Mouse (Mus musculus) CH12.LX (cell line): ENCODE measurements at regions not wholly inside any gene's neighbourhood (a gene's known extent, or its start where the extent isn't known, plus 50 kb on each side); places are given as distances from the start of the nearest gene placed in this dataset.

Experiments used
- BHLHE40 ChIP-seq: IDR thresholded peaks from 2 replicates; pipeline ENCODE4 v1.6.1; 2011; ENCODE audit warnings: mild to moderate bottlenecking, low read depth, low read length, improper control_type of control experiment
- CTCF ChIP-seq, 2 experiments: IDR thresholded peaks in 1 of 2; conservative IDR thresholded peaks in 1 of 2; 2 replicates each; pipeline ENCODE4 v1.5.1; 2011 to 2012; ENCODE audit warnings: low read depth in 2 of 2, low read length in 2 of 2, improper control_type of control experiment in 1 of 2, inconsistent platforms in 1 of 2, mild to moderate bottlenecking in 1 of 2, moderate library complexity in 1 of 2
- EP300 ChIP-seq: IDR thresholded peaks from 2 replicates; pipeline ENCODE4 v1.6.1; 2011; ENCODE audit warnings: low read length, improper control_type of control experiment
- HCFC1 ChIP-seq: IDR thresholded peaks from 2 replicates; pipeline ENCODE4 v1.6.1; 2012; ENCODE audit warnings: low read depth, mild to moderate bottlenecking, inconsistent platforms, low read length, improper control_type of control experiment
- MAX ChIP-seq: IDR thresholded peaks from 2 replicates; pipeline ENCODE4 v1.6.1; 2011; ENCODE audit warnings: low read length, improper control_type of control experiment
- MAZ ChIP-seq: IDR thresholded peaks from 2 replicates; pipeline ENCODE4 v1.6.1; 2012; ENCODE audit warnings: low read depth, mild to moderate bottlenecking, inconsistent platforms, low read length, improper control_type of control experiment, moderate library complexity
- MXI1 ChIP-seq: IDR thresholded peaks from 2 replicates; pipeline ENCODE4 v1.6.1; 2011; ENCODE audit warnings: mild to moderate bottlenecking, low read depth, low read length, improper control_type of control experiment
- NELFE ChIP-seq: IDR thresholded peaks from 2 replicates; pipeline ENCODE4 v1.6.1; 2011; ENCODE audit warnings: low read depth, low read length, improper control_type of control experiment
- POLR2A ChIP-seq: IDR thresholded peaks from 2 replicates; pipeline ENCODE4 v1.6.1; 2011; ENCODE audit warnings: low read depth, mild to moderate bottlenecking, improper control_type of control experiment, low read length
- SMC3 ChIP-seq: IDR thresholded peaks from 2 replicates; pipeline ENCODE4 v1.6.1; 2011; ENCODE audit warnings: low read depth, low read length, improper control_type of control experiment
- TCF12 ChIP-seq: IDR thresholded peaks from 2 replicates; pipeline ENCODE4 v1.6.1; 2014; ENCODE audit warnings: low read depth, mild to moderate bottlenecking, inconsistent platforms, low read length, improper control_type of control experiment
- UBTF ChIP-seq: IDR thresholded peaks from 2 replicates; pipeline ENCODE4 v1.6.1; 2012; ENCODE audit warnings: low read depth, mild to moderate bottlenecking, inconsistent platforms, low read length, improper control_type of control experiment, moderate library complexity
- ZKSCAN1 ChIP-seq: IDR thresholded peaks from 2 replicates; pipeline ENCODE4 v1.6.1; 2012; ENCODE audit warnings: low read depth, inconsistent platforms, low read length, improper control_type of control experiment, borderline replicate concordance
- ZNF384 ChIP-seq: IDR thresholded peaks from 2 replicates; pipeline ENCODE4 v1.6.1; 2012; ENCODE audit warnings: low read depth, low read length, improper control_type of control experiment, inconsistent platforms

- TF ChIP-seq HCFC1 (no peak), CTCF (conservative IDR thresholded peaks at IDR 0.05 in 1 of 2, IDR thresholded peaks at IDR 0.05 in 1 of 2; ENCODE audit: low read depth in 2 of 2, low read length in 2 of 2) (peak in 1 of 2 experiments; percentile 36; a peak in 2 of 4 replicates), ZKSCAN1 (no peak), EP300 (no peak), ZNF384 (no peak), TCF12 (no peak), SMC3 (peak; percentile 12; the same call in 1 of the 2 replicates), POLR2A (no peak), UBTF (no peak), MAX (no peak), NELFE (no peak), MXI1 (no peak), BHLHE40 (no peak), MAZ (no peak)
Measured at GRCm38 (mm10) chr3:57912650-57913343, 64.9 kb upstream of the Pfn2 start.
